Mouse (Mus musculus) cerebellum, postnatal 10 days (tissue): ENCODE measurements at regions not wholly inside any gene's neighbourhood (a gene's known extent, or its start where the extent isn't known, plus 50 kb on each side); places are given as distances from the start of the nearest gene placed in this dataset.

Experiments
- DNase-seq, 2 experiments: peaks; one replicate each; pipeline ENCODE4 v3.0.0; 2021; ENCODE audit warnings: mixed read lengths in 2 of 2

GRCm38 (mm10) chr1:111355435-111355834 is 378.1 kb upstream of the Cdh19 start:
- DNase-seq = peak; percentile 5 to 6

- DNase-seq = peak; percentile 2 to 6
These were observed 360.5 kb upstream of the Cdh19 start for GRCm38 (mm10) chr1:111337927-111338326.

- no peak for DNase-seq
These were observed 324.9 kb upstream of the Cdh19 start for GRCm38 (mm10) chr1:111302268-111302667.

GRCm38 (mm10) chr1:111286385-111286784 is 309.0 kb upstream of the Cdh19 start:
- peak; percentile 42 to 76 for DNase-seq

GRCm38 (mm10) chr1:111285916-111286315 is 308.5 kb upstream of the Cdh19 start:
- DNase-seq = peak; percentile 56 to 59

- DNase-seq = no peak
These were observed 265.4 kb upstream of the Cdh19 start for GRCm38 (mm10) chr1:111242814-111243213.

GRCm38 (mm10) chr1:111242344-111242743 is 265.0 kb upstream of the Cdh19 start:
- peak in 1 of 2 experiments; percentile 66 for DNase-seq
